Mouse (Mus musculus): ENCODE data around the gene Espn. TPM values are rescaled to one million over a fixed set of nuclear protein-coding genes. Genes with fewer than 3 reads are reported as not detected.
A peak's percentile ranks its signal among the peaks of the same experiment; 100 is the strongest.

Espn gene
- total RNA-seq, 1 experiment from 2014 or later, result 0.89 TPM

DNA sequence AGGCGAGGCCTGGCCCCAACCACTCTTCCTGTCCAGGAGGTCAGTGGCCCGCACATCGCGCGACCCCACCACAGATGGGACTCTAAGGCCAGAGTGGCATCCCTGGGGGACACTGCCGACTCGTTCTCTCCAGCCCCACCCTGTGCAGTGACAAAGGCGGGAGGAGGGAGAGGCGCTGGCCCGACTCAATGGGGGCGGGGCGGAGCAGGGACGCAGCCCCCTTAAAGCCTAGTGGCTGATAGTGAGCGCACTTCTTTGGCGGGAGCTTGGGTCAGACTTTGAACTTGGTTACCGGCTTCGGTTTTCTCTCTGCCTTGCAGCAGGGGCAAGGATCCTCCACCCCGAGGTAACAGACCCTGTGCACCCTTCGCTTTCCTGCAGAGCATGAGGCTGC lies 7.1 kb upstream of the Espn start:
- ATAC-seq (replicated peaks in 1 of 2; ENCODE audit: insufficient read depth in 1 of 2, low FRiP score in 2 of 2, low TSS enrichment in 1 of 2, low read depth in 1 of 2, poor library complexity in 2 of 2, severe bottlenecking in 2 of 2), result 0 out of 4 replicates have a peak, but pooled peaks have one; percentile 17 to 29

DNA sequence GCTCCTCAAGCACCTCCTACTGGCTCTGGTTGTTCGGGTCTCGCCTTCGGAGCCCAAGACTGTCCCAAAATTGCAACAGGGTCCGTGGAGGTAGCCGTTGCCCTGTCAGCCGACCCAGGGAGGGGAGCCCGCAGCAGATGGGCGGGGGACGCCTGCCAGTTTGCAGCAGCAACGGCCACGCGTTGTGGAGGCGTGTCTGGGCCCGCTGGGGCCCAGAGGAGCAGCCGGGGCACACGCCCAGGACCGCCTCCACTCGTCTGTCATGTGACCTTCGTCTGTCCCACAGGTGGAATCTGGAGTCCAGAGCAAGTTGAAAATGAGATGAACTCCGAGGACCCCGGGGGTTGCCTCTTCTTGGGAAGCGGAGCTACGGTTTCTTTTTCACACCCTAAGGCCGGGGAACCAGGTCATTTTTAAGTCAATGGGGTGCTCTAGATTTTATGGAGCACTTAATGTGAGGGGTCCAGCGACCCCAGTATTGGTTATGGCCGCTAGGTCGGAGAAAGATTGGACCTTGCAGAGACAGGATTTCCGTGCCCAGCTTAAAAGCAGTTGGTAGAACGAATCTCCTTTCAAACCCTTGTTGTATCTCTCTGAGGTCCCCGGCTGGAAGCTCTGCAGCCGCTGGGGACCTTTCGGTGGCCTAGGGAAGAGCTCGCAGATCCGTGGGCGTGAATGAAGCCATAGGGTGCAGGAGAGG lies 6.6 kb upstream of the Espn start, which contains the start of gene Hes2:
Gene Hes2 (plus strand): TSS at position 283 of the 700 bp plus-strand sequence.
- ATAC-seq (replicated peaks in 1 of 2; ENCODE audit: insufficient read depth in 1 of 2, low FRiP score in 2 of 2, low TSS enrichment in 1 of 2, low read depth in 1 of 2, poor library complexity in 2 of 2, severe bottlenecking in 2 of 2), result 0 out of 4 replicates have a peak, but pooled peaks have one; percentile 3 to 6

DNA sequence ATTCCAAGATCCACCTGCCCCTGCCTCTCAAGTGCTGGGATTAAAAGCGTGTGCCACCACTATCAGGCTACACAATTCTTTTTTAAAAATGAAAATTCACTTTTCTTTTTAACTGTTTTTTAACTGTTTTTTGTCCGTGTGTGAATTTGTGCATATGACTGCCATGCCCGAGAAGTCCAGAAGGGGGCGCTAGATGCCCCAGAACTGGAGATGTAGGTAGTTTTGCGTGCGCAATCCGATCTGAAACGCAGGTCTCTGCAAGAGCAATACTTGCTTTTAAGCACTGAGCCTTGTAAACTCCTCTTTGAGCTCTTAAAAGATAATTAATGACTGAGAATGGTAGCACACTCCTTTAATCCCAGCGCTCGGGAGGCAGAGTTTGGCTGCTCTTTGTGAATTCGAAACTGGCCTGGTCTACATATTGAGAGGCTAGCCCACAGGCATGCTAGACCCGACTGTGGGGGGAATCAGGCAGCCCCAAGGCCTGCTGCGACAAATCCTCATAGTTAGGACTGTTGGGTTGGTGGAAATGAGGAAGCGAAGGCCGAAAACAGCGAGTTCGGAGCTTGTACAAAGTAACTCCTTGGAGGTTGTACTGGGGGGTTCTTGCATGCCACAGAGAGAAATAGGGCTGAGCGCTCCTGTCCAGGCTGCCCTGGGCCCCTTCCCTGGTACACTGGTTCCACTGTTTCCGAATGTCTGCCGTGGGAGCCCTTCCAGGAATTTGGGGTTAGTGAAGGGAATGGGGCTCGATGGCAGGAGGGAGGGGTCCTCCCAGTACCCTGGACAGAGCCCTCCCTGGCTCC lies 5.8 kb upstream of the Espn start:
- no peak; a peak in 1 of 4 replicates for ATAC-seq (replicated peaks in 1 of 2; ENCODE audit: insufficient read depth in 1 of 2, low FRiP score in 2 of 2, low TSS enrichment in 1 of 2, low read depth in 1 of 2, poor library complexity in 2 of 2, severe bottlenecking in 2 of 2)

DNA sequence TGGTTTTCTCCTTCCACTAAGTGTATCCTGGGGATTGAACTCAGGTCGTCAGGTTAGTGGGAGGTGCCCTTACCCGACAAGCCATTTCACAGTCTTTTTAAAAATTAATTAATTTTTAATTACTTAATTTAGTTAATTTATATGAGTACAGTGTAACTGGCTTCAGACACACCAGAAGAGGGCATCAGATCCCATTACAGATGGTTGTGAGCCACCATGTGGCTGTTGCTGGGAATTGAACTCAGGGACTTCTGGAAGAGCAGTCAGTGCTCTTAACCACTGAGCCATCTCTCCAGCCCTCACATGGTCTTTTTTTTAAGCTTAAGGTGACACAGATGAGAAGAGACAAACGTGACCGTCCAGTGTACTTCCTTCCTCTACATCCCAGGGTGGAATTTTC lies 2.8 kb upstream of the Espn start:
- ATAC-seq (replicated peaks in 1 of 2; ENCODE audit: insufficient read depth in 1 of 2, low FRiP score in 2 of 2, low TSS enrichment in 1 of 2, low read depth in 1 of 2, poor library complexity in 2 of 2, severe bottlenecking in 2 of 2), result no peak

DNA sequence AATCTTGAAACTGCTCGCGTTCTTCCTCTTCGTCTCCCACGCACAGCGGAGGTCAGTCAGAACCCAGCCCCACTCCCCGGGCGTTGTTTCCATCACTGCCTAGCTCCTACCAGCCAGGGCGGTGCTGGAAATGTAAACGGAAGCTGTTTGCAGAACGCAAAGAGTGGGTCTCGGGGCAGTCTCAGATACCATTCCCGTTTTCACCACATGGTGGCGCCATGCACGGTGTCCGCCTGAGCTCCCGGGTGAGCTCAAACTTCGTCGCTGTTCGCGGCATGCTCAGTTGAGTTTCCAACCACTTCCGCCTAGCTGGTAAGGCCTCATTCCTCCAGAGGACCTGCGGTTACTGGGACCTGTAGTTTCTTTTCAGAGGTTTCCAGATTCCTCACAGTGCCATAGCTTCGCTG lies 1.6 kb upstream of the Espn start:
- ATAC-seq (replicated peaks in 1 of 2; ENCODE audit: insufficient read depth in 1 of 2, low FRiP score in 2 of 2, low TSS enrichment in 1 of 2, low read depth in 1 of 2, poor library complexity in 2 of 2, severe bottlenecking in 2 of 2), result peak; percentile 83 to 85

DNA sequence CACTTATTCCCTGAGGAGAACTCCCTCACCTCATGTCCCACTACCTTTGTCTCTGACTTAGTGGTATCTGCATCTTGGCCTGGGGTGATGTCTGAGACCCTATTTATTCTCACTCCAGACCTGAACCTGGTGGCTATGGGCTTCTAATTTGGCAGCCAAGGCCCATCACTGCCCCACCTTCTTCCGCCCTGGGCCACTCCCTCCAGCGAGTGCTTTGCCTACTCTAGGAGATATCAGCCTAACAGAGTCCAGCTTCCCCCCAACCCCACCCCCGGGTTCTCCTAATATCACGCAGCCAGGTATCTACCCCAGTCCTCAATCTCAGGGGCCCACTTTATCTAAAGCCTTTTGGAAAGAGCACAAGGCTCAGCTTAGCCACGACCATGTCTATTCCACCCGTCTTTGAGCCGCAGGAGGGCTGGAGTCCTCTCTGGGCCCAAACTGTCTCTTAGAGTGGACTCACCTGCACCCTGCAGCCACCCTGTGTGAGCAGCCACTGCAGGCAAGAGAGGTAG lies 663 bp downstream of the Espn start:
- ATAC-seq (replicated peaks in 1 of 2; ENCODE audit: insufficient read depth in 1 of 2, low FRiP score in 2 of 2, low TSS enrichment in 1 of 2, low read depth in 1 of 2, poor library complexity in 2 of 2, severe bottlenecking in 2 of 2), result no peak

DNA sequence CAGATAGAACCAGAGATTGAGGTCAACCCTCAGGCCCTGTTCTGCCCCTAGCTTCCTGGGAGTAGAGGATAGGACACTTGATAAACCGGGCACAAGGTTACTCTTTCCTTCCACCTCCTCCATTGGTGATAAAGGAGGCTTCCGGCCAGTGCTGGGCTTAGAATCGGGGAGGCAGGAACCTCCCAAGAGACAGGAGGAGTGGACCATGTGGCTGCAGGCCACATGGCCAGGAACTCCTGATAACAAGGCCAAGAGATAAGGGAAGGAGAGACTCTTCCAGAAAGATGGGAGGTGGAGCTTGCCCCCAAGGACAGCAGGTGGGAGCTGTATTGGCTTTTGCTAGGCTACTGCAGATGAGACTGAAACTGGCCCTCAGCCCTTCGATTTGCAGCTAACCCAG lies 1.6 kb downstream of the Espn start:
- no peak for ATAC-seq (replicated peaks in 1 of 2; ENCODE audit: insufficient read depth in 1 of 2, low FRiP score in 2 of 2, low TSS enrichment in 1 of 2, low read depth in 1 of 2, poor library complexity in 2 of 2, severe bottlenecking in 2 of 2)

DNA sequence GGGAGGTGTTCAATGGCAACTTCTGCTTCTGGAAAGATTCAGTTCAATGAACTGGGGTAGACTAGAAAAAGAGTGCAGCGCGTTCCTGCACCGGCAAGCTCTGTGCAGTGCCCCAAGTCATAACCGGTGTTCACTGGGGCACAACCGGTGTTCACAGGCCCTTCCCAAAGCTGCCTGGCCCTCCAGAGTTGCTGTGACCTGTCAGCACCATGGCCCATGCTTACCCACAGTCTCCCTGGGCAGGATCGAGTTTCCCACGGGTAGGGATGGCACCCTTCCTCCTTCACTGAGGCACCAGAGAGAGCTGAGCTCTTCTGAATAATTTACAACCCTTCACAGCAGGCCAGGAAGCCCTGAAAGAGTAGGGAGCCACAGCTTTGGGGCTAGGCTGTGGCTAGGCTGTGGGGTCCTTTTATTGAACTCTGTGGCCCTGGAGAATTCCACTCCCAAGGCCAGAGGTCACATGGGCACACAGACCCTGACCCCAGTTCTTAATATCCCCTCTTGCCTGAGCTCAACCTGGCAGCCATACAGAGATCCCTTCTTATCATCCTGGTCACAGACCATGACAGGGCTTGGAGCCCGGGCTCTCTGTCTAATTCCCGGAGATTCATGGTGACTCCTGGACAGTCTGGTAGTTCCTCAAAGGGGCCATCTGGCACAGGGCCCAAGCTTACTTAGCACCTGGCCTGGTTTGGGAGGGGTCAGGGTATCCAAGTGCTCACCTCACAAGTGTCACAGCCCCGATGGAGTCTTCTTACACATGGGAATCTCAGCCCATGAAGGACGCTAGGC lies 5.9 kb downstream of the Espn start:
- ATAC-seq (replicated peaks in 1 of 2; ENCODE audit: insufficient read depth in 1 of 2, low FRiP score in 2 of 2, low TSS enrichment in 1 of 2, low read depth in 1 of 2, poor library complexity in 2 of 2, severe bottlenecking in 2 of 2), result no peak

DNA sequence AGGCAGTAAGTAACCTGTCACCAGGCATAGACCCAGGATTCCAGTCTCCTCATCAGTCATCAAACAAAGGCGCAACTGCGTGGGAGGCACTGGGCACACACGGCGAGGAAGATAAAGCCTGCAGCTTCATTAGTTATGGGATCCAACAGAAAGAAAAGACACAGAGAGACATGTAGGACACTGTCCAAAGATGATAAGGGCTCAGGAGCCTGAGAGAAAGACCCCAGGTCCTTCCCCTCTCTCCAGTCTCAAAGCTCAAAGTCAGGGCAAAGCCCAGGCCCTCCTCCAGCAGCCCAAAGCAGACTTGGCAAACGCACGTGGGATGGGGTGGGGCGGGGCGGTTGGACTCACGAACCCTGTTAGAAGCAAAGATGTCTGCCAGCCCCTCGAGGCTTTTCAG lies 6.7 kb downstream of the Espn start:
- no peak for ATAC-seq (replicated peaks in 1 of 2; ENCODE audit: insufficient read depth in 1 of 2, low FRiP score in 2 of 2, low TSS enrichment in 1 of 2, low read depth in 1 of 2, poor library complexity in 2 of 2, severe bottlenecking in 2 of 2)

DNA sequence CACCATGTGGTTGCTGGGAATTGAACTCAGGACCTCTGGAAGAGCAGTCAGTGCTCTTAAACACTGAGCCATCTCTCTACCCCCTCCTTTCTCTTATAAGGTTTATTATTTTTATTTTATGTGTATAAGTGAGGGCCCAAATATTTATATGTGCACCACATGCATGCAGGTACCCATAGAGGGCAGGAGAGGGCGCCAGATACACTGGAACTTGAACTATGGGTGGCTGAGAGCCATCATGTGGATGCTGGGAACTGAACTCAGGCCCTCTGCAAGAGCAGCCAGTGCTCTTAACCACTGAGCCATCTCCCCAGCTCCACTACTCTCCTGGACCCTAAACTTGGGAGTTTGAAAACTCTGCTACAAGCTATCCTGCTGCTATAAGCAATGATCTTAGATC lies 8.5 kb downstream of the Espn start:
- ATAC-seq (replicated peaks in 1 of 2; ENCODE audit: insufficient read depth in 1 of 2, low FRiP score in 2 of 2, low TSS enrichment in 1 of 2, low read depth in 1 of 2, poor library complexity in 2 of 2, severe bottlenecking in 2 of 2), result no peak

DNA sequence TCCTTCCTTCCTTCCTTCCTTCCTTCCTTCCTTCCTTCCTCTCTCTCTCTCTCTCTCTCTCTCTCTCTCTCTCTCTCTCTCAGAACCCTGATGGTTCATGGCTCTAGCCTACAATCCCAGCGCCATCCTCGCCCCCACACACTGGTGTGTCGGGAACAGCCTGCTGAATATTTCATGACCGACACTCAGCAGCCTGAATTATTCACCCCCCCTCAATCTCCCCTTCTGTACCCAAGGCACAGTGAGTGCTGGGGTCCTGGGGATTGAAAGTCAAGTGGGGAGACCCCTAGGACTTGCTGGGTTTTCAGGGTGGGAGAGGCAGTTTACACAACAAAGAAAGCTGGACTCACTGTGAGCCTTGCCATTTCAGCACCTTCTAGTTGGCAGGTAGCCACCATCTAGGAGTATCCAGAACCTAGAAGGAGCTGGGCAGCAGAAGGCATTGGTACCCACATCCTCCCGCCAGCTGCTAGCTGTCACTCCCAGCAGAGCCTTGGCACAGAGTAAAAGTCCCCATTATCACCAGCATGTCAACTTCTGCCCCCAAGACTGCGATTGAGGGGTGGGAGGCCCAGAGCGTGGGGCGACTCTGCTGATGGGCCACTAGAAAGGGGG lies 10.5 kb downstream of the Espn start:
- ATAC-seq (replicated peaks in 1 of 2; ENCODE audit: insufficient read depth in 1 of 2, low FRiP score in 2 of 2, low TSS enrichment in 1 of 2, low read depth in 1 of 2, poor library complexity in 2 of 2, severe bottlenecking in 2 of 2), result no peak

DNA sequence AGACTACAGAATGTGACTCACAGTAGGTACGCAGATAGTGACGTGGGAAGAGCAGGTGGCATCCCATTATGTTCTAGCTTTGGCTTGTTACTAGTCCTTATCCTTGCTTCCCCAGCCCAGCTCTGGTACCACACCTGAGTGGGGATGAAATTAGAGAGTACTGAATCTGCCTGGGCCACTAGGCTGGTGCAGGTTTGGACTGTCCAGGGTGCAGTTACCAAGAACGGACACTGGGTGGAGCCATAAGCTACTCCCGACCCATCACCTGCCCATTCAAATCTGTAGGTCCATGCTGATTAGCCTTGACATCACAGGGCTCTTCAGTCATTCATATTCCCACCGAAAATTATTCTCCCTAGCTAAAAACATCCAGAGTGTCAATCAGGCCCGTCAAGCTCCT lies 11.7 kb downstream of the Espn start:
- peak; percentile 43 to 67 for ATAC-seq (replicated peaks in 1 of 2; ENCODE audit: insufficient read depth in 1 of 2, low FRiP score in 2 of 2, low TSS enrichment in 1 of 2, low read depth in 1 of 2, poor library complexity in 2 of 2, severe bottlenecking in 2 of 2)

DNA sequence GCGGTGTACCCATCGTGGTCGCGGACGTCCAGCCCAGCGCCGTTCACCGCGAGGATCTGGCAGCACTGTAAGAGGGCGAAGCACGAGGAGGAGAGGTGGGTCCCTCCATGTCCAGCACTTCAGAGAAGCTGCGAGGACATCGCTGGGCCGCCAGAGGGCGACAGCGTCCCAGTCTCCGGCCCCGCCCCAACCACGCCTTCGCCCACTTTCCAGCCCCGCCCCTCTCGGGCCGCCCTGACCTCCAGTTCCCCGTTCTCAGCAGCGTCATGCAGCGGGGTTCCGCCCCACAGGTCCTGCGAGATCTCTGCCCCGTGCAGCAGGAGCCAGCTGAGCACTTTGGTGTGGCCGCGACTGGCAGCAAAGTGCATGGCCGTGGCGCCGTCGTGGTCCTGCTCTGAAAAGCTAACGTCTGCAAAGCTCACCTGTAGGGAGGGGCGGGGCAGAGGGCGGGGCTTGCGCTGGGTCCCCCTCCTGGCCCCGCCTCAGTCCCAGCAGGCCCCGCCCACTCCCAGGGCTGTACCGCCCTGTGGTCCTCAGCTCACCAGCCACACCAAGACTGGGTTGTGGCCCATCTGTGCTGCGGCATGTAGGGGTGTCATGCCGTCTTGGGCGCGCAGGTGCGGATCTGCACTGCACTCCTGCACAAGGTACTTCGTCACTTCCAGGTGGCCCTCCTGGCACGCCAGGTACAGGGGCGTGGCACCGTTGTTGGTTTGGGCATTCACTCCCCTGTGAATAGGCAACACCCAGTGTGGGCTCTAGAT lies 13.5 kb downstream of the Espn start:
- ATAC-seq (replicated peaks in 1 of 2; ENCODE audit: insufficient read depth in 1 of 2, low FRiP score in 2 of 2, low TSS enrichment in 1 of 2, low read depth in 1 of 2, poor library complexity in 2 of 2, severe bottlenecking in 2 of 2), result peak; percentile 85 to 88

DNA sequence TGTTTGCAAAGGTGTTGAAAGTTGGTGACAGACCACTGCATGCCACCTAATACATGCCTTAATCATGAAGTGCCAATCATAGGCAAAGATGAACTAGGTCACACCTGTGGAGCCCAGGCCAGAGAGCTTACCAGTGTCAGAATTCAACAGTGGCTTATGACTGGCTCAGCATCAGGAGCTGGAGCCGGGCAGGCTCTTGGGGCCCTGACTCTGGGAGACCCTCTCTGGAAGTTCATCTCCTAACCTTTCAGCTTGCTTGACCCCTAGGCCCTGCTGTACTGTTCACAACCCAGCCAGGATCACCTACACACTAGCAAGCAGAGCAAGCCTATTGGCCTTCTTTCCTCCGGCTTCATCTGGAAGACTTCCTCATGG lies 15.3 kb downstream of the Espn start:
- ATAC-seq (replicated peaks in 1 of 2; ENCODE audit: insufficient read depth in 1 of 2, low FRiP score in 2 of 2, low TSS enrichment in 1 of 2, low read depth in 1 of 2, poor library complexity in 2 of 2, severe bottlenecking in 2 of 2), result no peak

DNA sequence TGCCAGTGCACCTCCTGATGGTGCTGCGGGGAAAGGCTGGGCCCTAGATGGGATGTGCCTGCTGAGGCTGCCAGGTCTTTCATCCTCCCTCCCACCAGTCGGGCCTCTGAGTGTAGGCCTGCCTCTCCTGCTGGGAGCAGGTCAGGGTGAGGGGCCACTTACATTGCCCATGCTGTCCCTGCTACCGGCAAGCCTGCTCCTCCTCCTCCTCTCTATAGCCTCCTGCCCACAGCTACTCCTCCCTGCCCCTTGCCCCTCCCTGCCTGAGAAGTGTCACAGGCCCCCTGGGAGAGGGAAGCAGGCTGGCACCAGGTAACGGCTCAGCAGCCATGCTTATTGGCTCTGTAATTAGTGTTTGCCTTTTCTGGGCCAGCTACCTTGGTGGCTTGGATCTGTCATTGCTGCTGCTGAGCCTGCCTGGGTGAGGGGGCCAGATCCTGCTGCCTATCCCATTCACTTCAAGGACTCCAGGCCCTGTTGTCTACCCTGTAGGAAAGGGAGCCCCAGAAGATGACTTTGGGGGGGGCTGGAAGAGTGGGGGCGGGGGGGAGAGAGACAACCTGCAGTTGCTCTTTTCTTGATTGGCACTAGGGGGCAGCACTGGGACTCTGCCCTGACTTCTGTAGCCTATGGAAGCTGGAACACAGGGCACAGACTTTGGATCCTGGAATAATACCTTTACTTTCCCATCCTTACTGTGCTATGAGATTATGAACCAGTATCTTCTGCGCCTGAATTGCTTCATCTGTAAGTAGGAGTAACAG lies 15.9 kb downstream of the Espn start:
- ATAC-seq (replicated peaks in 1 of 2; ENCODE audit: insufficient read depth in 1 of 2, low FRiP score in 2 of 2, low TSS enrichment in 1 of 2, low read depth in 1 of 2, poor library complexity in 2 of 2, severe bottlenecking in 2 of 2), result no peak

DNA sequence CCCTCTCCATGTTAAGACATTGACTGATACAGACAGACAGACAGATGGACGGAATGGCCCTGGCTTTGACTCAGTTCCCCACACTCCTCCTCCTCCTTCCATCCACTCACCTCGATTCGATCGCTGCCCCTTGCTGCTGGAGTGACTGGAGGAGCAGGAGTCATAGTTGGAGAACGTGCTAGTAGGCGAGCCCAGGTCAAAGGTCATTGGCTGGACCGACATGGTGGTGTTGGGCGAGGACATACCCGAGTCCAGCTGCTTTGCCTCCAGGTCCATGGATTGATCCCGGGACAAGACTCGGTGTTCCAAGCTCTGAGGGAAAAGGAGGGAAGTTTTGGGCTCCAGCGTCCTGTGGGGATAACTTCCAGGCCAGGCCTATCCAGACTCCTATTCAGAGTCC lies 16.8 kb downstream of the Espn start:
- no peak for ATAC-seq (replicated peaks in 1 of 2; ENCODE audit: insufficient read depth in 1 of 2, low FRiP score in 2 of 2, low TSS enrichment in 1 of 2, low read depth in 1 of 2, poor library complexity in 2 of 2, severe bottlenecking in 2 of 2)
